Mouse (Mus musculus) testis, postnatal 14 days (tissue): Measurements from ENCODE around the gene Mrpl58.
"Not testable (repeated sequence)": the region's sequence is repeated elsewhere in the genome, so short reads cannot be mapped to it uniquely, and the experiment has no call there.

Experiments
- DNase-seq: peaks from one replicate; pipeline ENCODE4 v3.0.0; 2021; ENCODE audit warnings: low spot score

Mrpl58 gene

GRCm38 (mm10) chr11:115382891-115383290 lies 20.7 kb upstream of the Mrpl58 start:
- no peak for DNase-seq

GRCm38 (mm10) chr11:115383701-115384474 lies 19.7 kb upstream of the Mrpl58 start:
- DNase-seq = peak; percentile 65

GRCm38 (mm10) chr11:115384587-115384986 lies 19.0 kb upstream of the Mrpl58 start:
- DNase-seq = no peak

DNA sequence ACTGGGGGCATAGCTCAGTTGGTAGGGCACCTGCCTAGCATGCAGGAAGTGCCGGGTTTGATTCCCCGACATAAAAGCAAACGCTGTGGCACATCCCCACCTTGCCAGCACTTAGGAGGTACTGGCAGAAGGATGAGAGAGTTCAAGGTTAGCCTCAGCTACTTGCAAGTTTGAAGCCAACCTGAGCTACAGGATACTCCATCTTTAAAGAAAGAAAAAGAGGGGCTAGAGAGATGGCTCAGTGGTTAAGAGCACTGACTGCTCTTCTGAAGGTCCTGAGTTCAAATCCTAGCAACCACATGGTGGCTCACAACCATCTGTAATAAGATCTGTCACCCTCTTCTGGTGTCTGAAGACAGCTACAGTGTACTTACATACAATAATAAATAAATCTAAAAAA lies 16.7 kb upstream of the Mrpl58 start:
- DNase-seq = not testable (repeated sequence)

DNA sequence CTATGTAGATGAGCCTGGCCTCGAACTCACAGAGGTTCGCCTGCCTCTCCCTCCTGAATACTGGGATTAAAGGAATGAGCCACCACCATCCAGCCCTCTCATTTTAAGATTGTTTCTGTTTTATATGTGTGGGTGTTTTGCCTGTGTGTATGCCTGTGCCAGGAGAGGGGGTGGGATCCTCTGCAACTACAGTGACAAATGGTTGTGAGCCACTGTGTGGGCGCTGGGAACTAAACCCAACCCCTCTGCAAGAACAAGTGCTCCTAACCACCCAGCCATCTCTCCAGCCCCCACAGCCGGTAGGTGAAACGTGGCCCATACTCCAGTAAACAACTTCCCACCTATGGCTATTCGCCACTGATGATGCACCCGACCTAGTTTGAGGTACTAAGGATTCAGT lies 12.2 kb upstream of the Mrpl58 start:
- DNase-seq = no peak

DNA sequence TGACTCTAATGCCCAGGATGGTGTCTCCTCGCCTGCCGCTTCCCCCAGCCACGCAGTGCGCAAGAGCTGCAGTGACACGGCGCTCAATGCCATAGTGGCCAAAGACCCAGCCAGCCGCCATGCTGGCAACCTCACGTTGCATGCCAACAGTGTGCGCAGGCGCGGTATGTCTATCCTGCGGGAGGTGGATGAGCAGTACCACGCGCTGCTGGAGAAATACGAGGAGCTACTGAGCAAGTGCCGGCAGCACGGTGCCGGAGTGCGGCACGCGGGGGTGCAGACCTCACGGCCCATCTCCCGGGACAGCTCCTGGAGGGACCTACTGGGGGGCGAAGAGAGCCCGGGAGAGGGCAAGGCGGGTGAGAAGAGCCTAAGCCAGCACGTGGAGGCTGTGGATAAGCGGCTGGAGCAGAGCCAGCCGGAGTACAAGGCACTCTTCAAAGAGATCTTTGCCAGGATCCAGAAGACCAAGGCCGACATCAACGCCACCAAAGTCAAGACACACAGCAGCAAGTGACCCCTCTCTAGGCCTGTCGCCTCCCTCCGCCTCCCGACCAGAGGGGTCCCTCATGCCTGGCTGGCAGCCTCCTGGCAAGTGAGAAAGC lies 9.7 kb upstream of the Mrpl58 start:
- peak; percentile 44 for DNase-seq

GRCm38 (mm10) chr11:115398085-115398484 lies 5.5 kb upstream of the Mrpl58 start:
- DNase-seq = no peak

- no peak for DNase-seq
These were observed 3.4 kb upstream of the Mrpl58 start for GRCm38 (mm10) chr11:115400126-115400525.

DNA sequence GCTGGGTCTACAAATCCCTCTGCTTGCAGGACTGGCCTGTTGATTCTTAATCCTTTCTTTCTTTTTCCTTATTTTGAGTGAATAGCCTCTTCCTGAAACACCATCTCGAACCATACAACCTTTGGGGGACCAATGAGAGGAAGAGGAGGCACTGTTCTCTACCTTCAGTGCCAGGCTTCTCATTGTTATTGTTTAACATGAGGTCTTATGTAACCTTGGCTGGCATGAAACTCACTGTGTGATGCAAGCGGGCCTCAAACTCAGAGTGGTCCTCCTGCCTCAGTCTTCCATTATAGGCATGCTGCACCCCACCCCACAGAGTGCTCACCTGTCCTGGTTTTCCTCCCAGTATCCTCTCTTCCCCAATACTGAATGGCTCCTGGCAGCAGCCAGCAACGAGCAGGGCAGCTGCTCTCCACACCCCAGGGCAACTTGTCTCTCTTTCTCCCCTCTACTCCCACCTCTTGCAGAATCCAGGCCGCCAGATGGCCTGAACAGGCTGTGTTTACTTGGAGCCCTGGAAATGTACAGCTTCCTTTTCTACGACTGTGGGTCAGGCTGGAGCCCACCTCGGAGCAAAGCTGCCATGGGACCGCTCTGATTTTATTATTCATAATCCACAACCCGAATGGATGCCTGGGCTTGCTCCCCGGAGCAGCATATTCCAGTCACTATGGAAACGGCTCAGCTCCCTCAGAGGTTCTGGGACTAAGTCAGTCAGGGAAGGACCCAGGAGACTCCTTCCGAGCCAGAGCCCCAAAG lies 2.7 kb upstream of the Mrpl58 start:
- no peak for DNase-seq

GRCm38 (mm10) chr11:115405723-115406122 lies 2.2 kb downstream of the Mrpl58 start:
- DNase-seq = no peak

- DNase-seq = no peak
These were observed 3.4 kb downstream of the Mrpl58 start for GRCm38 (mm10) chr11:115406858-115407401.

DNA sequence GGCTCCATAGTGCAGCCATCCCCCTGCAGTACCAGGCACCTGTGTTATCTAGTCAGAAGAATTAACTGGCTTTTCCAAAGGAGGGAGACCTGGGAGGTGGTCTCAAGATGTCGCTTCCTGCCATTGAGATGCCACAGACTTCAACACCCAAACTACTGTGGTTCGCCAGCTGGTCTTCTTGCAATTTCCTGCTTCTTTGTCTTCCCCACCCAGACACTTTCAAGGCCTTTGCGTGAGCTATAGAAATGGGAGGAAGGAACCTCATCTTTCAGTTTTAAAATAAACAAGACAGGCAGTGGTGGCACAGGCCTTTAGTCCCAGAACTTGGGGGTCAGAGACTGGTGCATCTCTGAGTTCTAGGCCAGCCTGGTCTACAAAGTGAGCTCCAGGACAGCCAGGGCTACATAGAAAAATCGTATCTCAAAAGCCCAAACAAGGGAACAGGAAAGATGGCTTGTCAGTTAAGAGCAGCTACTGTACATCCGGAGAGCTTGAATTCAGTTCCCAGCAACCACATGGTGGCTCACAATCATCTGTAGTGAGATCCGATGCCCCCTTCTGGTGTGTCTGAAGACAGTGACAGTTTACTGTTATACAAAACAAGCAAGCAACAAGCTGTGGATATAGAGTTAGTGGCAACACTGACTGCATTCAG lies 4.8 kb downstream of the Mrpl58 start:
- DNase-seq = no peak

GRCm38 (mm10) chr11:115409556-115409955 lies 6.0 kb downstream of the Mrpl58 start:
- DNase-seq = no peak

DNA sequence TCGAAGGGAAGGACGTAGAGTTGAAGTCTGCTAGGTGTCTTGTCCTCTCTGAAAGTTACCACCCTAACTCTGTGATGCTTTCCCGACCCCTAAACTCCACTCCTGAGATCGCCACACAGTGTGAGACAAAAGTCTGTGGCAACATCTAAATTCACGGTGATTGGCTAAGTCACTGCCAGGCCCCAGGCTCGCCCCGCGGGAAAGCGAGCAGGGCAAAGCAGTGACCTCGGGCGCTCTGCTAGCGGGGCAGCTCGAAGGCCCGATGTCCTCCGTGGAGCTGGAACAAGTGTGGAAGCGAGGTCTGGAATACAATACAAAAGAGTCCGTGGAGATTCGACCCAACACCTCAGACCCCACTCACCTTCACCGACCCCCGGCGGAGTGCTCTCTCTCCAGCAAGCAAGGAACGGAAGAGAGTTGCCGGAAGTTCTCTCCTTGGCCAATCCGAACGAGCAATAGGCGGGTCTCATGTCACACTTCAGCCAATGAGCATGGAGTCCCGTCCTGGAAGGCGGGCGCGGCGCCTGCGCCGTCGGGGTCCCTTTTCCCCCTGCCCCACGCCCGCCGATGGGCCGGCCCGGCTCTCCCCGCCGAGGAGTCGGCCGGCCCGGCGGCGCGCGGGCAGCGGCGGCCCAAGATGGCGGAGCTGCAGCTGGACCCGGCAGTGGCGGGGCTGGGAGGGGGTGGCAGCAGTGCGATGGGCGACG lies 16.1 kb downstream of the Mrpl58 start, which contains the start of the genes Atp5h and Kctd2:
Gene Atp5h (minus strand): TSS at position 432 of the 707 bp plus-strand sequence.
Gene Kctd2 (plus strand): TSS at position 598 of the 707 bp plus-strand sequence.
- DNase-seq = peak; percentile 97

GRCm38 (mm10) chr11:115420336-115421190 lies 17.0 kb downstream of the Mrpl58 start:
- peak; percentile 79 for DNase-seq

- peak; percentile 53 for DNase-seq
These were observed 17.8 kb downstream of the Mrpl58 start for GRCm38 (mm10) chr11:115421328-115421727.

DNA sequence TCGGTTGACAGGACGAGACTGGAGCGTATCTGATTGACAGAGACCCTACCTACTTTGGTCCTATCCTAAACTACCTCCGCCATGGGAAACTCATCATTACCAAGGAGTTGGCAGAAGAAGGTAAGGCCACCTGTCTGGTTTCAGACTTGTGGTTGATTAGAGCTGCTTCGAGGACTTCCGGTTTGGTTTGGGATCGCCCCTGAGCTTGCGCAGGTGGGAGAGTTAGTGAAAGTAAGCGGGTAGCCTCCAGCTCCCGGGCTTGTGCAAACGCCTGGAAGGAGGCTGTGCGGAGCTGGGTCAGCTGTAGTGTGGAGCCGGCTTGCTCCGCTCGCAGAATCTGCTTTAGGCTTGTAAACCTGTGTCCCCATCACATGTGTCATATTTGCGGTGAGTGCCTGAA lies 18.4 kb downstream of the Mrpl58 start:
- DNase-seq = no peak

- no peak for DNase-seq
These were observed 19.5 kb downstream of the Mrpl58 start for GRCm38 (mm10) chr11:115423091-115423490.

- no peak for DNase-seq
These were observed 21.1 kb downstream of the Mrpl58 start for GRCm38 (mm10) chr11:115424666-115425065.

DNA sequence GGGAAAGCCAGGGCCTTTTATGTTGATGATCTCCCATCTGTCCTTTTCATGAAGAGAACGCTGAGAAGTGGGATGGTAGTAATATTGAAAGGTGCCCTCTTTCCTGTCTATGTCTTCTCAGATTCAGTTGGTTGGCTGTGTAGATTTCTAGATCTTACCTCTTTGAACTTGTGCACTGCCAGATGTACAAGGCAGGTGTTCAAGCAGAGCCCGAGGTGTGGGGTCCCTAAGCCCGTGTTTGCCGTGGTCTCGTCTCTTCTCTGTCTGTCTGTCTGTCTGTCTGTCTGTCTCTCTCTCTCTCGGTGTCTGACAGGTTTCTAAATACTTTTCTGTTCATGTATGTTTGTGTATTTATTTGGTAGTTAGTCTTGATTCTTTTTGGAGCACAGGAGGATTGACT lies 22.1 kb downstream of the Mrpl58 start:
- DNase-seq = no peak
